Mouse (Mus musculus) gastrocnemius, postnatal 10 days (tissue): ENCODE measurements at regions not wholly inside any gene's neighbourhood (a gene's known extent, or its start where the extent isn't known, plus 50 kb on each side); places are given as distances from the start of the nearest gene placed in this dataset.
"Not testable (repeated sequence)": the region's sequence is repeated elsewhere in the genome, so short reads cannot be mapped to it uniquely, and the experiment has no call there.

Experiments
- DNase-seq: peaks from one replicate; pipeline ENCODE4 v3.0.0; 2021; ENCODE audit warnings: mixed read lengths

DNA sequence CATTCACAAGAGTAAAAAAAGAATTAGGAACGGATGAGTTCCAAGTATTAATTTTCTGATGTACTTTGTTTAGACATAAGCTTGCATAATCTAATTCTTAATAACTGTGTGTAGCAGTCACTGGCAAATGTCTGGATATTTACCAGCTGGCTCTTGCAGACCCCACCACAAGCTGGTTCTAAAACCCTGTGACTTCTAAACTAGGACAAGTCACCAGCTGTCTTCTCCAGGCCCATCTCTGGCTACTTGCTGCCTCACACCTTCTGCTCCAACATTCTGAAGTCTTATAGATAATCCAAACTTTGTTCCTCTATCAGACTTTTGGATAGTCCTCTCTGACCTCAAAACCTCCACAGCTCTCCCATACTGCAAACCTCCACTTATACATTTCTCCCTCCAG lies 189.9 kb upstream of the Rhobtb1 start:
- DNase-seq, result no peak

GRCm38 (mm10) chr10:68963090-68963489 lies 188.1 kb upstream of the Rhobtb1 start:
- DNase-seq, result no peak

DNA sequence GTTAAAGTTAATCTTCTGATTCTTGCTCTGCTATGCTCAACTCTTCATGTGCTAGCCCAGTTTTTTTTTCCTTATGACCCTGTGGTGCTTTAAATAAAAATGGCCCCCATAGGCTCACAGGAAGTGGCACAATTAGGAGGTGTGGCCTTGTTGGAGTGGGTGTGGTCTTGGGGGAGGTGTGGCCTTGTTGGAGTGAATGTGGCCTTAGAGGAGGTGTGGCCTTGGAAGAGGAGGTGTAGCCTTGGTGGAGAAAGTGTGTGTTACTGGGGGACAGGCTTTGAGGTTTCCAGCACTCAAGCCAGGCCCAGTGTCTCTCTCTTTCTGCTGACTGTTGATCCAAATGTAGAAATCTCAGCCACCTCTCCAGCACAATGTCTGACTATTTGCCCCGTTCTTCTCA lies 186.0 kb upstream of the Rhobtb1 start:
- no peak for DNase-seq

DNA sequence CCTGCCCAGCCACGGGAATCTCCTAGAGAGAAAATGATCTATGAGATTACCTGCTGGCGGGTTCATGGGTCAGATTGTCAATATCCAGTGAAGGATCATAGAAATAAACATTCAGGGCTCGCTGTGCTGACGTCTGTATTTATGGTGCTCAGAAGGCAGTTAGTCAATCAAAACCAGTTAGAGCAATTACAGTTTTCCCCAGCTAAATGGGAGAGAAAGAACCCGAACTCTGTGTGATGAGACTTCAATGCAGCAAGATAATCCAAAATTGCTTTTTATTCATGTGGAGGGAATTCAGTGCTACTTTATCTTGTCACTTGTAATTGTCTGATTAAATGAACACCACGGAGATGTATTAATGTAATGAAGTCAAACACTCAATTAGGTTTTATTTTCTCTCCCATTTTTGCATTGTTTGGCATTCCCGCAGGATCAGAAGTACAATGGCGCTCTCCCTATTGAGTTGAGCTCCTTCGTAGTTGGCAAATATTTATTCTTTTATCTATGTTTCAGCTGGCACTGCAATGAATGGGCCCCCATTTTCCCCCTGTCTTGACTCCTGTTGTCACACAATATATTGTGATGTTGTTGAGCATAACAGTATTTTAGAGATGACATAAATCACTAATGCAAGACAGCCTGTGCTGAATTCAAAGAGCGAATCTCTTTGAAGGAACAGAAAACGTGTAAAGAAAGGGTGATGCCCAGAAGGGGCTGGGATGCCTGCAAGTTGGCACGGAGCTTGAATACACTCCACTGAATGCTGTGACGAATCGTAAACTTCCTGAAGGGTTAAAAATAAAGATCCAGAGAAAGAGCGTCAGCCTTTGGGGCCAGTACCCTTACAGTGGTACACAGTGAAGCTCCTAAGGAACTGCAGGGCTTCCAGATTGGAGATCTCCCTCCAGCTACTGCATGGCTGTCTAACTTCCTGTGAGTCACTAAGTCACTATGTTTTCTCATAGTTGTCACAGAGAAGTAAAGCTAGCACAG lies 183.0 kb upstream of the Rhobtb1 start:
- no peak for DNase-seq

GRCm38 (mm10) chr10:68970521-68970920 lies 180.7 kb upstream of the Rhobtb1 start:
- no peak for DNase-seq

- no peak for DNase-seq
Measured at GRCm38 (mm10) chr10:68974771-68975170, 176.5 kb upstream of the Rhobtb1 start.

- no peak for DNase-seq
Measured at GRCm38 (mm10) chr10:68976443-68977025, 174.7 kb upstream of the Rhobtb1 start.

- no peak for DNase-seq
Measured at GRCm38 (mm10) chr10:68978115-68978514, 173.1 kb upstream of the Rhobtb1 start.

DNA sequence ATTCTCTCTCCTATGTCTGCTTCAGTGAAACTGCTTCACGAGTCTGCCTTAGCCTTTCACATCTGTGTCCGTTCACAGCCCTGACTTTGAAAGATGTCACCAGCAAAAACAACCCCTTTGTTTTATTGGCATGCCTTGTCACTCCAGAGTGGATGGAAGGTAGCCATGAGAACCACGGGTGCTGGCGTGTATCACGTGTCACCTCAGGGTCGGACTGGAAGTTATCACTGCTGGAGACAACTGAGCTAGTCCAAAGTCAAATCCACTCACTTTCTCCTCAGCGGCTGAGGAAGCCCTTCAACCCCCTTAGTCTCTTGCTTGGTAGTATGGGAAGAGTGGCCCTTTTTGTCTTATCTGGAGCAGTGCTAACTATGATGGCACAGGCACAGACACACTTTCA lies 171.3 kb upstream of the Rhobtb1 start:
- DNase-seq, result no peak

GRCm38 (mm10) chr10:68982288-68982687 lies 168.9 kb upstream of the Rhobtb1 start:
- no peak for DNase-seq

- no peak for DNase-seq
Measured at GRCm38 (mm10) chr10:68990584-68990983, 160.7 kb upstream of the Rhobtb1 start.

- no peak for DNase-seq
Measured at GRCm38 (mm10) chr10:68999610-69000009, 151.6 kb upstream of the Rhobtb1 start.

DNA sequence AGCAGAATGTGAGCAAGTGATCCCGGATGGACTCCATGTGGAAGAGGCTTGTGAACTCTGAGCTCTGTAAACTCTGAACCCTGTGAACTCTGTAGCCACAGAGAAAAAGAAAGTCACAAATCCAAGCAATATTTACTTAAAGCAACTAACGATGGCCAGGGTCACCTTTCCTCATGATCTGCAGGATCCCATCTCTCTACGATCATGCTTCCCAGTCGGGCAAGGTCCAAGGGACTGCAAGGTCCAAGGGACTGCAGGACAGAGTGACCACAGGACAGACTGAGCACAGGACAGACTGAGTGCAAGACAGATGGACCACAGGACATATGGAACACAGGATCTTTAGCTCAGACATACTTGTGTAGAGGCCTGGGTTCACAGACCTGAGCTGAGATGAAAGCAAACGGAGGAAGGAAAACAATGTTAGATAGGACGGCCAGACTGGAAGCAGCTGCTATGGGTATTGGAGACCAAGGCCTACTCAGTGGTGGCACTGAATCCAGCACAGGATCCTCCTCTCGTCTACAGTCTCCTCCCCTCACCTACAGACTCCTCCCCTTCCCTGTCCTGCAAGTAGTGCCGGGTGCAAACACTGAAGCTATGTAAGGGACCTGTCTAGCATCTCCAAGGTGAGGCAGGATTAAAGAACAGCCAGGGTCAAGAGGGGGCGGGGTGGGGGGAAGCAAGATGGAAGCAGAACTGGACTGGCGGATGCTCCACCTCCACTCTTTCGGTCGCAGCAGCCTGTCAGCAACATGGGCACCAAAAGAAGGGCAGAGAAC lies 149.4 kb upstream of the Rhobtb1 start:
- DNase-seq, result no peak

- DNase-seq, result peak; percentile 93
Measured at GRCm38 (mm10) chr10:69005199-69005872, 145.9 kb upstream of the Rhobtb1 start.

GRCm38 (mm10) chr10:69008679-69009078 lies 142.6 kb upstream of the Rhobtb1 start:
- DNase-seq, result not testable (repeated sequence)

DNA sequence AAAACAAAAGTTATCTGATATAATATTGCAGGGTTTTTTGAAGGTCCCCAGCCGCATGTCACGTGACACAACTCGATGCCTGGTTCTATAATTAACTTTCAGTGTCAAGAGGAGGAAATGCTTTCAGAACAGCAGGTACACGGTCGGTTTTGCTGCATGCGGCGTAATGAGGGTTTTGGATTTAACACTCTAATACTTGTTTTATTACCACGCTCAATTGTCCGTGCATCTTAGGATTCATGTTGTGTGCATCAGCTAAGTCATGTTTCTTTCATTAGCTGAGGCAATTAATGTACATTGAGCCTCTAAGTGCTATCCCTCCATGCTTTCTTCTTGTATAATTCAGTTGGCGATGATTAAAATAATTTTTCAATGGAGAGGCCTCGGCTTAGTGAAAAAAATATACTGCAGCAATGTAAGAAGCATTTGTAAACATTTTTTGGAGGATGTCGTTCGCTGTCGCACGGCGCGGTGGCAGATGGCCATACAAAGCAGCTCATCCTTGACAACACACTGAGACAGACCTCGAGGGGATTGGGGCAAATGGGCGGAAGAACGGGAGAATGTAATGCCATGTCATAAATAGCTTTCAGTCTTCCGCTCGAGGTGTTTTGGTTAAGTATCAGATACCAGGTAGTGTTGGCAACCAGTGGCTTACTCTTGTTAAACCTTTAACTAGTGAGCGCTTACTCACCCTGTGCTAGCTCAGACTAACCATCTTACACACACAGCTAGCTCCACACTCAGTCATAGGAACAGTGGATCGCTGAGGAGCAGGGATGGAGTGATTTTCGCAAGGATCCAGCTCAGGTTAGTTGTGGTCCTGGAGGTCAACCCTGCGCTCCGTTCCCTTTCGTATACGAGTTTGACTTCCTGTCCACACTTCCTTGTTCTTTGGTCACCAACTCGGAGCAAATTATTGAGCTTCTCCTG lies 130.2 kb upstream of the Rhobtb1 start:
- DNase-seq, result no peak

GRCm38 (mm10) chr10:69033410-69033809 lies 117.8 kb upstream of the Rhobtb1 start:
- no peak for DNase-seq

DNA sequence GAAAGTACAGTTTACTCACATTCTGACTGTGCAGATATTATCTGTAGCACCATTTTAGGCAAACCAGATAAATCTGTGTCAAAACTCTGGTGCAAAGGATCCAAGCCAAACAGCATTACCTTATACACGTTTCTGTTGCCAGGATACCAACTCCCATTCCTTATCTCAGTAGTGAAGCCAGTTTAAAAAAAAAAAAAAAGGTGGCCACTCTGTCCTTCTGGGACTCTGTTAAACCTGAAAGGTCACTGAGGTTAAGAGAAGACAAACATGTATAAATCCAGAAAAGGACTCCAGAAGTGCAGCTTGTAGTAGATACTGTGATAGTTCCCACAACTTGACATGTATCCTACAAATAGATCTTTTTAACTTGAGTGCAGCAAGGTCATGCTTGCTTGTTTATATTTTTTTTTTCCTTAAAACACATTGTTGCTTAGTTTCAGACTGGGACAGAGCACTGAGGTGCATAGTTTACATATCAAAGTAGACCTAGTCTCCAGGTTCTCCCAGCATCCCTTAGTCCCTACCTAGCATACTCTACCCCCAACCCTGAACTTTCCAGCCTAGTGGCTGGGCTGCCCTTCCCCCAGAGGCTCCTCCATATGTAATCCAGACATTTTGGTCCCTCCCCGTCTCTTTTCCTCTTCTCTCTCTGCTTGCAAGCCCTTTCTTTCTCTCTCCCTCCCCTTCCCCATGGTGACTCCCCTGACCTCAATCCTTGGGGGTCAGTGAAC lies 116.7 kb upstream of the Rhobtb1 start:
- DNase-seq, result no peak

- not testable (repeated sequence) for DNase-seq
Measured at GRCm38 (mm10) chr10:69035536-69035935, 115.7 kb upstream of the Rhobtb1 start.

DNA sequence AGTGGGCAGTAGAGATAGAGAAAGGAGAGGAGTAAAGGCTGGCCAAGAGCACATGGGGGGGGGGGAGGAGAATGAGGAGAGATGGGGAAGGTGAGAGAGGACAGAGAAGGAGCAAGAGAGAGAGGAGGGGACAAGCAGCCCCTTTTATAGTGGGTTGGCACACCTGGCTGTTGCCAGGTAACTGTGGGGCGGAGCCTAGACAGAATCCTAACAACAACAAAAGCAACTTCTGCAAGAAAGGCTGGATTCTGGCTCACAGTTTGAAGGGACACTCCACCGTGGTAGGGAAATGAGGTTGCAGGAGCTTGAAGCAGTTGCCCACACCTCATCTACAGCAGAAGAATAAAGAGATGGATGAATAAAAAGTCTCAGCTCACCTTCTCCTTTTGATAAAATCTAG lies 115.1 kb upstream of the Rhobtb1 start:
- no peak for DNase-seq
